Mouse (Mus musculus) lung, embryonic 14.5 days (tissue): ENCODE measurements around the gene Dab1. TPM values are rescaled to one million over a fixed set of nuclear protein-coding genes. Genes with fewer than 3 reads are reported as not detected.

ENCODE experiments used
- ATAC-seq: fragments of 200-750 bp; cut with Nextera tagmentation; 2 replicates; pipeline ENCODE4 v1.8.0; 2017; ENCODE audit warnings: mild to moderate bottlenecking, moderate TSS enrichment, moderate library complexity; ENCODE audit not compliant: insufficient read depth
- DNase-seq: peaks from one replicate; pipeline ENCODE4 v3.0.0-alpha.2; 2015
- H3K27ac ChIP-seq: fragments of 300-500 bp; sonication (generic); 2 replicates; pipeline ENCODE4 v1.5.1; 2014; ENCODE audit warnings: low read depth, mild to moderate bottlenecking, moderate library complexity
- H3K27me3 ChIP-seq: fragments of 300-500 bp; sonication (generic); 2 replicates; pipeline ENCODE4 v1.6.1; 2014; ENCODE audit warnings: low read length, control low read depth; ENCODE audit not compliant: insufficient read depth
- H3K36me3 ChIP-seq: fragments of 300-500 bp; sonication (generic); 2 replicates; pipeline ENCODE4 v1.6.1; 2014; ENCODE audit warnings: control low read depth; ENCODE audit not compliant: insufficient read depth
- H3K4me1 ChIP-seq: fragments of 300-500 bp; sonication (generic); 2 replicates; pipeline ENCODE4 v1.6.1; 2014; ENCODE audit warnings: antibody characterized with exemption, control low read depth; ENCODE audit not compliant: insufficient read depth
- H3K4me2 ChIP-seq: fragments of 300-500 bp; sonication (generic); 2 replicates; pipeline ENCODE4 v1.6.1; 2014; ENCODE audit warnings: mild to moderate bottlenecking
- H3K4me3 ChIP-seq: fragments of 300-500 bp; sonication (generic); 2 replicates; pipeline ENCODE4 v1.5.1; 2014; ENCODE audit warnings: low read depth, low read length
- H3K9ac ChIP-seq: fragments of 300-500 bp; sonication (generic); 2 replicates; pipeline ENCODE4 v1.6.1; 2014
- H3K9me3 ChIP-seq: fragments of 300-500 bp; sonication (generic); 2 replicates; pipeline ENCODE4 v1.6.1; 2016; ENCODE audit warnings: low read depth, low read length, control low read depth
- CTCF ChIP-seq: IDR thresholded peaks from 2 replicates; pipeline ENCODE4 v1.5.1; 2016; ENCODE audit warnings: antibody characterized with exemption, low read depth
- WGBS: fragments of 180-500 bp; shearing (Covaris S2); extraction: QIAGEN DNeasy Blood & Tissue Kit; methylation state at CpG from one replicate; pipeline ENCODE4 v1.1.7; 2014; 5-methylcytosine and 5-hydroxymethylcytosine counted together
- polyA plus RNA-seq: library from polyadenylated mRNA; unstranded; fragments of >200 nt; fragmentation: Nextera tagmentation; extraction: Ambion mirVana; gene quantifications from 2 replicates; pipeline ENCODE4 v1.2.1, GENCODE M21; 2014

Dab1 gene
- polyA plus RNA-seq, 1 experiment from 2014 or later = 4.4 TPM

- DNase-seq (no peak), ATAC-seq (no peak)
- Histone ChIP-seq H3K9me3 (no peaks in the 10 kb centered on the region), H3K27ac (no peak overlapping the region), H3K4me1 (no peaks in the 10 kb centered on the region), H3K27me3 (no peaks in the 10 kb centered on the region), H3K4me2 (no peak overlapping the region), H3K36me3 (no peaks in the 10 kb centered on the region), H3K9ac (no peak overlapping the region), H3K4me3 (no peak overlapping the region)
- WGBS = 71% methylated on average over 4 of the region's 4 CpGs
- TF ChIP-seq CTCF = no peak
Measured at GRCm38 (mm10) chr4:104472915-104473314, 853.8 kb downstream of the Dab1 start.

GRCm38 (mm10) chr4:104476841-104477240 lies 857.7 kb downstream of the Dab1 start:
- no peaks in the 10 kb centered on the region for H3K27me3 ChIP-seq
- H3K27ac ChIP-seq = no peak overlapping the region
- no peak for DNase-seq
- H3K4me3 ChIP-seq = no peak overlapping the region
- no peaks in the 10 kb centered on the region for H3K9me3 ChIP-seq
- ATAC-seq = no peak
- no peaks in the 10 kb centered on the region for H3K36me3 ChIP-seq
- no peak overlapping the region for H3K9ac ChIP-seq
- 80% methylated on average over 7 of the region's 7 CpGs for WGBS
- no peak overlapping the region for H3K4me2 ChIP-seq
- TF ChIP-seq CTCF = no peak
- H3K4me1 ChIP-seq = no peaks in the 10 kb centered on the region

GRCm38 (mm10) chr4:104483948-104484347 lies 864.8 kb downstream of the Dab1 start:
- no peak overlapping the region for H3K9ac ChIP-seq
- no peak overlapping the region for H3K27ac ChIP-seq
- H3K4me1 ChIP-seq = no peaks in the 10 kb centered on the region
- WGBS = 94% methylated on average over 1 of the region's 1 CpGs
- no peaks in the 10 kb centered on the region for H3K36me3 ChIP-seq
- no peaks in the 10 kb centered on the region for H3K27me3 ChIP-seq
- no peak for TF ChIP-seq CTCF
- ATAC-seq (no peak), DNase-seq (no peak)
- H3K9me3 ChIP-seq = no peaks in the 10 kb centered on the region
- H3K4me3 ChIP-seq = no peak overlapping the region
- H3K4me2 ChIP-seq = no peak overlapping the region

- Histone ChIP-seq H3K9ac (no peak overlapping the region), H3K27ac (no peak overlapping the region), H3K27me3 (no peaks in the 10 kb centered on the region), H3K36me3 (no peaks in the 10 kb centered on the region), H3K4me3 (no peak overlapping the region), H3K9me3 (no peaks in the 10 kb centered on the region), H3K4me1 (no peaks in the 10 kb centered on the region), H3K4me2 (no peak overlapping the region)
- no peak for DNase-seq
- no peak for TF ChIP-seq CTCF
- 67% methylated on average over 1 of the region's 1 CpGs for WGBS
- ATAC-seq = no peak
Measured at GRCm38 (mm10) chr4:104497221-104497620, 878.1 kb downstream of the Dab1 start.

GRCm38 (mm10) chr4:104500112-104500511 lies 881.0 kb downstream of the Dab1 start:
- Histone ChIP-seq H3K36me3 (no peaks in the 10 kb centered on the region), H3K4me3 (no peak overlapping the region), H3K9ac (no peak overlapping the region), H3K4me2 (no peak overlapping the region), H3K27me3 (no peaks in the 10 kb centered on the region), H3K27ac (no peak overlapping the region), H3K9me3 (no peaks in the 10 kb centered on the region), H3K4me1 (no peaks in the 10 kb centered on the region)
- ATAC-seq = no peak
- no peak for TF ChIP-seq CTCF
- 75% methylated on average over 2 of the region's 2 CpGs for WGBS
- no peak for DNase-seq

- ATAC-seq (no peak), DNase-seq (no peak)
- Histone ChIP-seq H3K4me3 (no peak overlapping the region), H3K4me1 (no peaks in the 10 kb centered on the region), H3K9ac (no peak overlapping the region), H3K4me2 (no peak overlapping the region), H3K27ac (no peak overlapping the region), H3K36me3 (no peaks in the 10 kb centered on the region), H3K9me3 (no peaks in the 10 kb centered on the region), H3K27me3 (no peaks in the 10 kb centered on the region)
- no peak for TF ChIP-seq CTCF
- 26% methylated on average over 4 of the region's 4 CpGs for WGBS
Measured at GRCm38 (mm10) chr4:104500646-104501045, 881.5 kb downstream of the Dab1 start.

- TF ChIP-seq CTCF = no peak
- WGBS = 64% methylated on average over 4 of the region's 4 CpGs
- Histone ChIP-seq H3K4me2 (no peak overlapping the region), H3K9ac (no peak overlapping the region), H3K4me1 (no peaks in the 10 kb centered on the region), H3K36me3 (no peaks in the 10 kb centered on the region), H3K27ac (no peak overlapping the region), H3K9me3 (no peaks in the 10 kb centered on the region), H3K27me3 (no peaks in the 10 kb centered on the region), H3K4me3 (no peak overlapping the region)
- ATAC-seq = no peak
- no peak for DNase-seq
Measured at GRCm38 (mm10) chr4:104501245-104501644, 882.1 kb downstream of the Dab1 start.

- Histone ChIP-seq H3K4me1 (no peaks in the 10 kb centered on the region), H3K27me3 (no peaks in the 10 kb centered on the region), H3K36me3 (no peaks in the 10 kb centered on the region), H3K9me3 (no peaks in the 10 kb centered on the region), H3K4me2 (no peak overlapping the region), H3K4me3 (no peak overlapping the region), H3K27ac (no peak overlapping the region), H3K9ac (no peak overlapping the region)
- no peak for ATAC-seq
- no peak for TF ChIP-seq CTCF
- no peak for DNase-seq
Measured at GRCm38 (mm10) chr4:104504916-104505315, 885.8 kb downstream of the Dab1 start.
